Mouse (Mus musculus): ENCODE data around the gene Shld1.
A peak's percentile ranks its signal among the peaks of the same experiment; 100 is the strongest.

Gene Shld1

GRCm38 (mm10) chr2:132686756-132687737, at the start of gene Shld1:
Shld1 (plus strand) TSS chr2:132686931.
- peak; percentile 71 to 77 for DNase-seq (ENCODE audit: low spot score in 2 of 2)

- no peak for DNase-seq (ENCODE audit: low spot score in 2 of 2)
These were observed 48.4 kb upstream of the Shld1 start for GRCm38 (mm10) chr2:132638306-132638705.

GRCm38 (mm10) chr2:132639337-132639736, 47.4 kb upstream of the Shld1 start:
- DNase-seq (ENCODE audit: low spot score in 2 of 2) = no peak

- no peak for DNase-seq (ENCODE audit: low spot score in 2 of 2)
These were observed 45.5 kb upstream of the Shld1 start for GRCm38 (mm10) chr2:132641196-132641595.

GRCm38 (mm10) chr2:132643161-132643560, 43.6 kb upstream of the Shld1 start:
- DNase-seq (ENCODE audit: low spot score in 2 of 2) = peak in 1 of 2 experiments; percentile 12

GRCm38 (mm10) chr2:132646856-132647745, 39.6 kb upstream of the Shld1 start:
- DNase-seq (ENCODE audit: low spot score in 2 of 2) = no peak

GRCm38 (mm10) chr2:132649352-132649870, 37.3 kb upstream of the Shld1 start:
- DNase-seq (ENCODE audit: low spot score in 2 of 2) = no peak

GRCm38 (mm10) chr2:132650546-132650945, 36.2 kb upstream of the Shld1 start:
- no peak for DNase-seq (ENCODE audit: low spot score in 2 of 2)

- no peak for DNase-seq (ENCODE audit: low spot score in 2 of 2)
These were observed 34.3 kb upstream of the Shld1 start for GRCm38 (mm10) chr2:132652476-132652875.

- DNase-seq (ENCODE audit: low spot score in 2 of 2) = no peak
These were observed 31.8 kb upstream of the Shld1 start for GRCm38 (mm10) chr2:132654834-132655495.

GRCm38 (mm10) chr2:132657186-132657585, 29.5 kb upstream of the Shld1 start:
- DNase-seq (ENCODE audit: low spot score in 2 of 2) = no peak

- no peak for DNase-seq (ENCODE audit: low spot score in 2 of 2)
These were observed 28.2 kb upstream of the Shld1 start for GRCm38 (mm10) chr2:132658412-132659120.

GRCm38 (mm10) chr2:132669091-132669490, 17.6 kb upstream of the Shld1 start:
- DNase-seq (ENCODE audit: low spot score in 2 of 2) = no peak

- DNase-seq (ENCODE audit: low spot score in 2 of 2) = no peak
These were observed 16.4 kb upstream of the Shld1 start for GRCm38 (mm10) chr2:132670290-132670689.

GRCm38 (mm10) chr2:132672121-132672520, 14.6 kb upstream of the Shld1 start:
- no peak for DNase-seq (ENCODE audit: low spot score in 2 of 2)

- DNase-seq (ENCODE audit: low spot score in 2 of 2) = no peak
These were observed 10.6 kb upstream of the Shld1 start for GRCm38 (mm10) chr2:132676111-132676510.

GRCm38 (mm10) chr2:132685001-132685400, 1.7 kb upstream of the Shld1 start:
- no peak for DNase-seq (ENCODE audit: low spot score in 2 of 2)

GRCm38 (mm10) chr2:132688611-132689021, 1.9 kb downstream of the Shld1 start:
- DNase-seq (ENCODE audit: low spot score in 2 of 2) = no peak

GRCm38 (mm10) chr2:132689188-132689568, 2.4 kb downstream of the Shld1 start:
- no peak for DNase-seq (ENCODE audit: low spot score in 2 of 2)

GRCm38 (mm10) chr2:132689569-132690231, 3.0 kb downstream of the Shld1 start:
- peak in 1 of 2 experiments; percentile 32 for DNase-seq (ENCODE audit: low spot score in 2 of 2)

All from spleen, postnatal 14 days (tissue).